Mouse (Mus musculus) neural tube, embryonic 12.5 days (tissue): ENCODE results near the gene Olfr95. TPM values are rescaled to one million over a fixed set of nuclear protein-coding genes. Genes with fewer than 3 reads are reported as not detected.

Experiments used
- ATAC-seq: fragments of 200-750 bp; cut with Nextera tagmentation; 2 replicates; pipeline ENCODE4 v1.8.0; 2017; ENCODE audit warnings: low read depth, mild to moderate bottlenecking, moderate TSS enrichment, moderate library complexity; ENCODE audit not compliant: low FRiP score
- H3K27ac ChIP-seq: fragments of 300-500 bp; sonication (generic); 2 replicates; pipeline ENCODE4 v1.5.1; 2016
- H3K27me3 ChIP-seq: fragments of 300-500 bp; sonication (generic); replicated peaks from 2 replicates; pipeline ENCODE4 v1.6.1; 2016; ENCODE audit warnings: mild to moderate bottlenecking
- H3K36me3 ChIP-seq: fragments of 300-500 bp; sonication (generic); 2 replicates; pipeline ENCODE4 v1.6.1; 2016; ENCODE audit warnings: mild to moderate bottlenecking
- H3K4me1 ChIP-seq: fragments of 300-500 bp; sonication (generic); 2 replicates; pipeline ENCODE4 v1.6.1; 2016
- H3K4me2 ChIP-seq: fragments of 300-500 bp; sonication (generic); replicated peaks from 2 replicates; pipeline ENCODE4 v1.6.1; 2016; ENCODE audit warnings: mild to moderate bottlenecking
- H3K4me3 ChIP-seq: fragments of 300-500 bp; sonication (generic); 2 replicates; pipeline ENCODE4 v1.5.1; 2016
- H3K9ac ChIP-seq: fragments of 300-500 bp; sonication (generic); 2 replicates; pipeline ENCODE4 v1.6.1; 2016; ENCODE audit warnings: mild to moderate bottlenecking
- H3K9me3 ChIP-seq: fragments of 300-500 bp; sonication (generic); 2 replicates; pipeline ENCODE4 v1.6.1; 2016; ENCODE audit warnings: mild to moderate bottlenecking
- WGBS: fragments of 180-500 bp; shearing (Covaris S2); methylation state at CpG from one replicate; pipeline ENCODE4 v1.1.7; 2016; 5-methylcytosine and 5-hydroxymethylcytosine counted together
- polyA plus RNA-seq: library from polyadenylated mRNA; unstranded; fragments of >200 nt; fragmentation: Nextera tagmentation; extraction: Ambion mirVana; gene quantifications from 2 replicates; pipeline ENCODE4 v1.2.1, GENCODE M21; 2016

Gene Olfr95
- polyA plus RNA-seq, 1 experiment from 2014 or later = not detected

DNA sequence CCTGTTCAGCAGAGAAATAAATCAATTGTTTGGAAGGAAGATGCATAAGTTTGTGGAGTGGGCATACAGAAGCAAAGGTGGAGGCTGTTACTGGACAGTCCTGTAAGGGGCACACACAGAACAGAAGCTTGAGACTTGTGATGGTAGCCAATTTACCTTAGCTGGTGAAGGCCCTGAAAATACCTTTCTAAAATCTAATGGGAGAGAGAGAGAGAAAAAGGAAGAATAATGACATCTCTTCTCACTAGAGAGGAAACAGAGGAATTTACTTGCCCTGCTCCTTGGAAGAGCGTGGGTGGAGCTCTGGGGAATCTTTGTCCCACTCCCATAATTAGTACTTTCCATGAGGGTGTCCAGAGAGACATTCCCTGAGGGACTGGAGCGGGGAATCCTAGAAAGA, 12.0 kb downstream of the Olfr95 start, which contains the start of gene Olfr94:
TSS of gene Olfr94 (minus strand) at position 101 of the 400 bp plus-strand sequence.
- H3K4me3 ChIP-seq = no peak within 1 kb of the TSS
- 77% methylated on average over 2 of the region's 2 CpGs for WGBS

GRCm38 (mm10) chr17:37196845-37197724, 15.8 kb downstream of the Olfr95 start:
- Histone ChIP-seq H3K4me3 (peak overlapping the region; percentile 57), H3K27ac (no peak overlapping the region), H3K9ac (peak overlapping the region; percentile 49), H3K36me3 (no peaks in the 10 kb centered on the region), H3K9me3 (no peaks in the 10 kb centered on the region), H3K4me2 (peak overlapping the region; percentile 95), H3K4me1 (peaks cover 8% of the 10 kb centered on the region; the same call in 1 of the 2 replicates), H3K27me3 (peaks cover 30% of the 10 kb centered on the region)
- WGBS = under 1% methylated on average over 77 of the region's 77 CpGs
- ATAC-seq = peak; percentile 88

More for the DNA sequence above, 12.0 kb downstream of the Olfr95 start, which contains the start of gene Olfr94:
- Histone ChIP-seq H3K36me3 (no peaks in the 10 kb centered on the region), H3K9me3 (no peaks in the 10 kb centered on the region), H3K27ac (no peak within 1 kb of the TSS), H3K4me1 (peaks cover 8% of the 10 kb centered on the region; the same call in 1 of the 2 replicates), H3K9ac (no peak within 1 kb of the TSS), H3K4me2 (no peak within 1 kb of the TSS), H3K27me3 (peaks cover 23% of the 10 kb centered on the region)
- ATAC-seq = no peak

- peaks cover 8% of the 10 kb centered on the region; the same call in 1 of the 2 replicates for H3K4me1 ChIP-seq
- no peak for ATAC-seq
- no peaks in the 10 kb centered on the region for H3K9me3 ChIP-seq
- no peak overlapping the region for H3K4me2 ChIP-seq
- WGBS = 83% methylated on average over 5 of the region's 5 CpGs
- H3K27ac ChIP-seq = no peak overlapping the region
- peaks cover 30% of the 10 kb centered on the region for H3K27me3 ChIP-seq
- no peaks in the 10 kb centered on the region for H3K36me3 ChIP-seq
- H3K9ac ChIP-seq = no peak overlapping the region
- H3K4me3 ChIP-seq = no peak overlapping the region
These were observed 18.1 kb downstream of the Olfr95 start for GRCm38 (mm10) chr17:37194782-37195181.

GRCm38 (mm10) chr17:37193656-37194055, 19.3 kb downstream of the Olfr95 start, which contains the start of gene Ubd:
Gene Ubd (plus strand): TSS chr17:37193892.
- WGBS = 79% methylated on average over 2 of the region's 2 CpGs
- Histone ChIP-seq H3K27me3 (peaks cover 30% of the 10 kb centered on the region), H3K4me3 (no peak within 1 kb of the TSS), H3K9ac (no peak within 1 kb of the TSS), H3K27ac (no peak within 1 kb of the TSS), H3K9me3 (no peaks in the 10 kb centered on the region), H3K4me2 (no peak within 1 kb of the TSS), H3K36me3 (no peaks in the 10 kb centered on the region), H3K4me1 (peaks cover 8% of the 10 kb centered on the region; the same call in 1 of the 2 replicates)
- ATAC-seq = no peak

- H3K36me3 ChIP-seq = no peaks in the 10 kb centered on the region
- H3K4me2 ChIP-seq = no peak overlapping the region
- H3K4me3 ChIP-seq = no peak overlapping the region
- no peaks in the 10 kb centered on the region for H3K9me3 ChIP-seq
- ATAC-seq = no peak
- no peak overlapping the region for H3K9ac ChIP-seq
- H3K27me3 ChIP-seq = peaks cover 24% of the 10 kb centered on the region
- no peak overlapping the region for H3K27ac ChIP-seq
- peaks cover 8% of the 10 kb centered on the region; the same call in 1 of the 2 replicates for H3K4me1 ChIP-seq
These were observed 19.9 kb downstream of the Olfr95 start for GRCm38 (mm10) chr17:37193032-37193431.

DNA sequence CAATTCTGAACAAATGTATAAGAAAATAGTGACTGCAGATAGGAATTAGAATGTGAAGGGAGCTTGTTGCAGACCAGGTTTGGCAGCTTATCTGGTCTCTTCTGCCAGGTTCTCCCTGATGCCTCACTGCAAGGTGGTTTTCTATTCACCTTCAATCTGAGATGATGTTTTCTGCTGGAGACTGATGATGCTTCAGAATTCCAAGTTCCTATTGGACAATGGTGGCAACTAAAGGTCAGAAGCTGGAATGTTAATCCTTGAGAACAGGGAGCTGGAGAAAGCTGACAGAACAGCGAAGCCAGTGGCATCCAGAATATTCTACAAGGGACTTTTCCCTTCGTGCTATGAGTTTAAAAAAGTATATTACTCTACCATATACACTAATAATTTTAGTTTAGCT, 22.2 kb downstream of the Olfr95 start:
- ATAC-seq = no peak
- Histone ChIP-seq H3K36me3 (no peaks in the 10 kb centered on the region), H3K9ac (no peak overlapping the region), H3K9me3 (no peaks in the 10 kb centered on the region), H3K4me3 (no peak overlapping the region), H3K4me1 (no peaks in the 10 kb centered on the region), H3K4me2 (no peak overlapping the region), H3K27me3 (0 out of 2 replicates have a peak, but pooled peaks cover 7% of the 10 kb centered on the region), H3K27ac (no peak overlapping the region)
- WGBS = 58% methylated on average over 2 of the region's 2 CpGs

DNA sequence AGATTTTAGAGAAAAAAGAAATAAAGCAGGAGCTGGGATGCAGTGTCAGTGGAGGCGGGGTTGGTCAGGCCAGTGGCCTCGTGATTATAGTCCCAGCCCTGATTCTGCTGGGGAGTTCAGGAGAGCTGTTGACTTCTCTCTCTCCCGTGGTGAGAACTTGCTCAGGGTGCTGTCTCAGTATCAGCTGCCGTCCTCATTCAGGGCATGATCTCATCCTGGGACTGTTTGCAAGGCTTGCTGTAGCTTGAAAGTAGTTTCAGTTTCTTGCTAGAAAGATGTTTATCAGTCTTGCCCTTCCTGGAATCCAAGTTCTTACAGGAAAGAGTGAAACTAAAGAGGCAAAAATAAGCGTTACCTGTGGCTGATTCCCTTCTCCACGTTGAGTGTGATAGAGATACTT, 27.4 kb downstream of the Olfr95 start:
- 51% methylated on average over 6 of the region's 6 CpGs for WGBS
- Histone ChIP-seq H3K36me3 (no peaks in the 10 kb centered on the region), H3K9ac (no peak overlapping the region), H3K4me1 (no peaks in the 10 kb centered on the region), H3K27ac (no peak overlapping the region), H3K27me3 (no peaks in the 10 kb centered on the region), H3K4me2 (no peak overlapping the region), H3K4me3 (no peak overlapping the region), H3K9me3 (no peaks in the 10 kb centered on the region)
- ATAC-seq = no peak

- Histone ChIP-seq H3K4me2 (no peak within 1 kb of the TSS), H3K4me3 (no peak within 1 kb of the TSS), H3K27me3 (no peaks in the 10 kb centered on the region), H3K4me1 (no peaks in the 10 kb centered on the region), H3K36me3 (no peaks in the 10 kb centered on the region), H3K27ac (no peak within 1 kb of the TSS), H3K9me3 (no peaks in the 10 kb centered on the region), H3K9ac (no peak within 1 kb of the TSS)
- no peak for ATAC-seq
These were observed 51.5 kb downstream of the Olfr95 start, which contains the start of gene Olfr93 for GRCm38 (mm10) chr17:37161394-37161793. Gene Olfr93 (minus strand): TSS chr17:37161494.

Other genes with a start within 250 kb of the Olfr95 start
- 0.47 TPM in 1 of 2 replicates, not detected in the other for gene 2410137M14Rik, start 231.9 kb downstream of the Olfr95 start, polyA plus RNA-seq
- 1.7 and 1.9 TPM in 2 replicates for gene H2-M5, start 223.6 kb downstream of the Olfr95 start, polyA plus RNA-seq
- 208 and 210 TPM in 2 replicates for gene Zfp57, start 212.0 kb downstream of the Olfr95 start, polyA plus RNA-seq
- 1.0 and 1.3 TPM in 2 replicates for gene Mog, start 189.7 kb downstream of the Olfr95 start, polyA plus RNA-seq
- 44.6 and 47.0 TPM in 2 replicates for gene Gabbr1, start 167.2 kb downstream of the Olfr95 start, polyA plus RNA-seq
- 0.11 TPM in 1 of 2 replicates, not detected in the other for gene Olfr90, start 124.6 kb downstream of the Olfr95 start, polyA plus RNA-seq
- gene Olfr91, start 114.8 kb downstream of the Olfr95 start, polyA plus RNA-seq = not detected in 2 replicates
- not detected in 2 replicates for gene Olfr92, start 93.0 kb downstream of the Olfr95 start, polyA plus RNA-seq
- gene Olfr93, start 51.6 kb downstream of the Olfr95 start, polyA plus RNA-seq = not detected in 2 replicates
- gene Ubd, start 19.2 kb downstream of the Olfr95 start, polyA plus RNA-seq = not detected in 2 replicates
- gene Olfr94, start 12.1 kb downstream of the Olfr95 start, polyA plus RNA-seq = not detected in 2 replicates
- gene Olfr96, start 7.0 kb upstream of the Olfr95 start, polyA plus RNA-seq = not detected in 2 replicates
- not detected in 2 replicates for gene Olfr97, start 24.2 kb upstream of the Olfr95 start, polyA plus RNA-seq
- gene Olfr98, start 50.6 kb upstream of the Olfr95 start, polyA plus RNA-seq = not detected in 2 replicates
- gene H2-M3, start 57.1 kb upstream of the Olfr95 start, polyA plus RNA-seq = 0.64 and 1.1 TPM in 2 replicates
- gene Olfr99, start 70.3 kb upstream of the Olfr95 start, polyA plus RNA-seq = not detected in 2 replicates
- gene Olfr101, start 91.2 kb upstream of the Olfr95 start, polyA plus RNA-seq = not detected in 2 replicates
- gene Olfr102, start 103.9 kb upstream of the Olfr95 start, polyA plus RNA-seq = not detected in 2 replicates
- not detected in 2 replicates for gene Olfr103, start 126.6 kb upstream of the Olfr95 start, polyA plus RNA-seq
- gene Olfr104-ps, start 146.5 kb upstream of the Olfr95 start, polyA plus RNA-seq = not detected in 2 replicates
- gene Olfr105-ps, start 165.9 kb upstream of the Olfr95 start, polyA plus RNA-seq = not detected in 2 replicates
- gene Olfr106-ps, start 177.3 kb upstream of the Olfr95 start, polyA plus RNA-seq = not detected in 2 replicates
- not detected in 2 replicates for gene Olfr107, start 186.1 kb upstream of the Olfr95 start, polyA plus RNA-seq
- not detected in 2 replicates for gene Olfr108, start 232.4 kb upstream of the Olfr95 start, polyA plus RNA-seq
- gene Olfr109, start 245.8 kb upstream of the Olfr95 start, polyA plus RNA-seq = not detected in 2 replicates